Mouse (Mus musculus) liver, embryonic 15.5 days (tissue): ENCODE data around the gene Col5a1. TPM values are rescaled to one million over a fixed set of nuclear protein-coding genes. Genes with fewer than 3 reads are reported as not detected.

ENCODE experiments used
- polyA plus RNA-seq: library from polyadenylated mRNA; unstranded; fragments of >200 nt; fragmentation: Nextera tagmentation; extraction: Ambion mirVana; gene quantifications from 2 replicates; pipeline ENCODE4 v1.2.1, GENCODE M21; 2015

The Col5a1 gene
- polyA plus RNA-seq, 1 experiment from 2014 or later: 11.2 TPM

Other genes with a start within 250 kb of the Col5a1 start
- 4.7 and 5.8 TPM in 2 replicates for gene Rxra, start 210.0 kb upstream of the Col5a1 start, polyA plus RNA-seq
- 63.9 and 70.8 TPM in 2 replicates for gene Fcnb, start 198.5 kb downstream of the Col5a1 start, polyA plus RNA-seq